Mouse (Mus musculus) limb, embryonic 13.5 days (tissue): ENCODE data around the gene Txk. TPM values are rescaled to one million over a fixed set of nuclear protein-coding genes. Genes with fewer than 3 reads are reported as not detected.

ENCODE experiments used
- ATAC-seq: fragments of 200-750 bp; cut with Nextera tagmentation; 2 replicates; pipeline ENCODE4 v1.8.0; 2017; ENCODE audit warnings: low read depth, moderate number of reproducible peaks, moderate TSS enrichment; ENCODE audit not compliant: low FRiP score
- H3K27ac ChIP-seq: fragments of 300-500 bp; sonication (generic); 2 replicates; pipeline ENCODE4 v1.5.1; 2015; ENCODE audit warnings: inconsistent platforms, mild to moderate bottlenecking, moderate library complexity
- H3K27me3 ChIP-seq: fragments of 300-500 bp; sonication (generic); 2 replicates; pipeline ENCODE4 v1.6.1; 2015; ENCODE audit warnings: mild to moderate bottlenecking, inconsistent platforms
- H3K36me3 ChIP-seq: fragments of 300-500 bp; sonication (generic); 2 replicates; pipeline ENCODE4 v1.6.1; 2015; ENCODE audit warnings: inconsistent platforms, mild to moderate bottlenecking, moderate library complexity
- H3K4me1 ChIP-seq: fragments of 300-500 bp; sonication (generic); 2 replicates; pipeline ENCODE4 v1.6.1; 2015; ENCODE audit warnings: inconsistent platforms
- H3K4me2 ChIP-seq: fragments of 300-500 bp; sonication (generic); replicated peaks from 2 replicates; pipeline ENCODE4 v1.6.1; 2015; ENCODE audit warnings: inconsistent platforms, mild to moderate bottlenecking, moderate library complexity
- H3K4me3 ChIP-seq: fragments of 300-500 bp; sonication (generic); 2 replicates; pipeline ENCODE4 v1.5.1; 2015; ENCODE audit warnings: moderate library complexity, mild to moderate bottlenecking, inconsistent platforms
- H3K9ac ChIP-seq: fragments of 300-500 bp; sonication (generic); 2 replicates; pipeline ENCODE4 v1.6.1; 2015; ENCODE audit warnings: mild to moderate bottlenecking, inconsistent platforms
- H3K9me3 ChIP-seq: fragments of 300-500 bp; sonication (generic); 2 replicates; pipeline ENCODE4 v1.6.1; 2016; ENCODE audit warnings: inconsistent platforms
- WGBS: fragments of 180-500 bp; shearing (Covaris S2); methylation state at CpG from one replicate; pipeline ENCODE4 v1.1.7; 2015; 5-methylcytosine and 5-hydroxymethylcytosine counted together
- polyA plus RNA-seq: library from polyadenylated mRNA; unstranded; fragments of >200 nt; fragmentation: Nextera tagmentation; extraction: Ambion mirVana; gene quantifications from 2 replicates; pipeline ENCODE4 v1.2.1, GENCODE M21; 2015

The Txk gene
- polyA plus RNA-seq, 1 experiment from 2014 or later, result 0.11 TPM

GRCm38 (mm10) chr5:72747384-72747783 is 5.2 kb downstream of the Txk start:
- H3K27ac ChIP-seq, result no peak overlapping the region
- H3K27me3 ChIP-seq, result no peaks in the 10 kb centered on the region
- no peak overlapping the region for H3K4me3 ChIP-seq
- no peak overlapping the region for H3K4me2 ChIP-seq
- no peak overlapping the region for H3K9ac ChIP-seq
- H3K36me3 ChIP-seq, result no peaks in the 10 kb centered on the region
- H3K4me1 ChIP-seq, result no peaks in the 10 kb centered on the region
- no peaks in the 10 kb centered on the region for H3K9me3 ChIP-seq
- ATAC-seq, result no peak
- 58% methylated on average over 4 of the region's 4 CpGs for WGBS

GRCm38 (mm10) chr5:72746461-72746860 is 6.1 kb downstream of the Txk start:
- WGBS, result 70% methylated on average over 4 of the region's 4 CpGs
- Histone ChIP-seq H3K36me3 (no peaks in the 10 kb centered on the region), H3K4me3 (no peak overlapping the region), H3K27me3 (no peaks in the 10 kb centered on the region), H3K9me3 (no peaks in the 10 kb centered on the region), H3K4me1 (no peaks in the 10 kb centered on the region), H3K27ac (no peak overlapping the region), H3K4me2 (no peak overlapping the region), H3K9ac (no peak overlapping the region)
- ATAC-seq, result no peak

GRCm38 (mm10) chr5:72743103-72743502 is 9.5 kb downstream of the Txk start:
- Histone ChIP-seq H3K4me1 (no peaks in the 10 kb centered on the region), H3K9me3 (no peaks in the 10 kb centered on the region), H3K27me3 (no peaks in the 10 kb centered on the region), H3K4me2 (no peak overlapping the region), H3K4me3 (no peak overlapping the region), H3K9ac (no peak overlapping the region), H3K36me3 (no peaks in the 10 kb centered on the region), H3K27ac (no peak overlapping the region)
- WGBS, result 86% methylated on average over 6 of the region's 6 CpGs
- no peak for ATAC-seq

GRCm38 (mm10) chr5:72736868-72737267 is 15.7 kb downstream of the Txk start:
- Histone ChIP-seq H3K27ac (no peak overlapping the region), H3K9me3 (no peaks in the 10 kb centered on the region), H3K9ac (no peak overlapping the region), H3K27me3 (no peaks in the 10 kb centered on the region), H3K36me3 (no peaks in the 10 kb centered on the region), H3K4me3 (no peak overlapping the region), H3K4me1 (no peaks in the 10 kb centered on the region), H3K4me2 (no peak overlapping the region)
- ATAC-seq, result no peak
- 72% methylated on average over 7 of the region's 7 CpGs for WGBS

GRCm38 (mm10) chr5:72736437-72736836 is 16.1 kb downstream of the Txk start:
- Histone ChIP-seq H3K27me3 (no peaks in the 10 kb centered on the region), H3K4me3 (no peak overlapping the region), H3K4me2 (no peak overlapping the region), H3K4me1 (no peaks in the 10 kb centered on the region), H3K36me3 (no peaks in the 10 kb centered on the region), H3K9me3 (no peaks in the 10 kb centered on the region), H3K27ac (no peak overlapping the region), H3K9ac (no peak overlapping the region)
- WGBS, result 80% methylated on average over 8 of the region's 8 CpGs
- ATAC-seq, result no peak

GRCm38 (mm10) chr5:72735763-72736162 is 16.8 kb downstream of the Txk start:
- no peaks in the 10 kb centered on the region for H3K4me1 ChIP-seq
- H3K4me2 ChIP-seq, result no peak overlapping the region
- no peak for ATAC-seq
- no peaks in the 10 kb centered on the region for H3K27me3 ChIP-seq
- no peaks in the 10 kb centered on the region for H3K36me3 ChIP-seq
- H3K4me3 ChIP-seq, result no peak overlapping the region
- H3K9ac ChIP-seq, result no peak overlapping the region
- H3K9me3 ChIP-seq, result no peaks in the 10 kb centered on the region
- H3K27ac ChIP-seq, result no peak overlapping the region
- 69% methylated on average over 7 of the region's 7 CpGs for WGBS

GRCm38 (mm10) chr5:72732885-72733284 is 19.7 kb downstream of the Txk start:
- H3K27ac ChIP-seq, result no peak overlapping the region
- no peaks in the 10 kb centered on the region for H3K9me3 ChIP-seq
- H3K9ac ChIP-seq, result no peak overlapping the region
- no peaks in the 10 kb centered on the region for H3K36me3 ChIP-seq
- no peaks in the 10 kb centered on the region for H3K27me3 ChIP-seq
- H3K4me3 ChIP-seq, result no peak overlapping the region
- H3K4me2 ChIP-seq, result no peak overlapping the region
- H3K4me1 ChIP-seq, result no peaks in the 10 kb centered on the region
- WGBS, result 93% methylated on average over 1 of the region's 1 CpGs
- no peak for ATAC-seq

GRCm38 (mm10) chr5:72725404-72725803 is 27.2 kb downstream of the Txk start:
- Histone ChIP-seq H3K4me2 (no peak overlapping the region), H3K27me3 (no peaks in the 10 kb centered on the region), H3K36me3 (no peaks in the 10 kb centered on the region), H3K4me1 (no peaks in the 10 kb centered on the region), H3K27ac (no peak overlapping the region), H3K4me3 (no peak overlapping the region), H3K9me3 (no peaks in the 10 kb centered on the region), H3K9ac (no peak overlapping the region)
- 84% methylated on average over 3 of the region's 3 CpGs for WGBS
- no peak for ATAC-seq

DNA sequence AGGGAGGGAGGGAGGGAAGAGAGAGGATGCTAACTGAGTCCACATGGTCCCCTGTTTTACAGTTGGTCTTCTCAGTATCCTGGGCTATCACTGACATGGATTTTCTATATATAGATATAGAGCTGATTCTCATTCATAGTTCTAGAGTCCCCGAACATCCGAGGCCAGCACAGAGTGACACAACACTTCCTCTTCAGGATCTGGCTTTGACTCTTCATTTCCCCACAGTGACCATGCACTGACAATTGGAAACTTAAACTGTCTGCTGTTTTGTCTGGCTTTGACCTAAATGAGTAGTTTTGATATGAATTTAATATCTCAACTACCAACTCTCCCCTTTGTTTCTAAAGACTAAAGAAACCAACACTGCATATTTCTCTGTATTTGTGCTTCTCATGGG is 29.1 kb downstream of the Txk start:
- Histone ChIP-seq H3K9me3 (no peaks in the 10 kb centered on the region), H3K9ac (no peak overlapping the region), H3K27ac (no peak overlapping the region), H3K4me3 (no peak overlapping the region), H3K27me3 (no peaks in the 10 kb centered on the region), H3K36me3 (no peaks in the 10 kb centered on the region), H3K4me2 (no peak overlapping the region), H3K4me1 (no peaks in the 10 kb centered on the region)
- WGBS, result 89% methylated on average over 2 of the region's 2 CpGs
- no peak for ATAC-seq

DNA sequence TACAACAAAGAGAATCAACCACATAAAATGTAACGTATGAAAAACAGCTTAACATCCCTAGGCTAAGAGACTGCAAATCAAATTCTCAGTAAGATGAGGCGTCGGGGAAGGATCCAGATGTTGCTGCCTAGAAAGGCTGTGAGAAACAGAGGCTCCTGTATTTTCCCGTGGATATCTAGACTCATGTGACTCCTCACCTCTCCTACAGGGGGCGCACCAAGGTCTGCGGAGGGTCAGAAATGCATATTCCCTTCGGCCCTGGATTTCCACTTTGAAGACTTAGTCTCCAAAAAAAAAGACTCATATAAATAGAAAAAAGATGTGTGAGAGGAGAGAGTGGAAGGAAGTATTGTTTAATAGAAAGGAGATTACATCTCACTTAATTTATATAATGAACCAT is 32.0 kb downstream of the Txk start:
- no peaks in the 10 kb centered on the region for H3K4me1 ChIP-seq
- no peak overlapping the region for H3K4me3 ChIP-seq
- H3K27me3 ChIP-seq, result no peaks in the 10 kb centered on the region
- no peak overlapping the region for H3K4me2 ChIP-seq
- no peaks in the 10 kb centered on the region for H3K36me3 ChIP-seq
- ATAC-seq, result no peak
- no peaks in the 10 kb centered on the region for H3K9me3 ChIP-seq
- H3K9ac ChIP-seq, result no peak overlapping the region
- 56% methylated on average over 7 of the region's 7 CpGs for WGBS
- no peak overlapping the region for H3K27ac ChIP-seq

- no peak for ATAC-seq
- WGBS, result 32% methylated on average over 4 of the region's 4 CpGs
Measured at GRCm38 (mm10) chr5:72710572-72711278, 41.9 kb downstream of the Txk start.

GRCm38 (mm10) chr5:72709976-72710375 is 42.6 kb downstream of the Txk start:
- Histone ChIP-seq H3K9me3 (0 out of 2 replicates have a peak, but pooled peaks cover 4% of the 10 kb centered on the region), H3K36me3 (no peaks in the 10 kb centered on the region), H3K27me3 (no peaks in the 10 kb centered on the region), H3K4me2 (no peak overlapping the region), H3K9ac (no peak overlapping the region), H3K27ac (no peak overlapping the region), H3K4me1 (no peaks in the 10 kb centered on the region), H3K4me3 (no peak overlapping the region)
- WGBS, result 91% methylated on average over 9 of the region's 9 CpGs
- ATAC-seq, result no peak

More at GRCm38 (mm10) chr5:72710572-72711278, 41.9 kb downstream of the Txk start:
- Histone ChIP-seq H3K4me1 (no peaks in the 10 kb centered on the region), H3K27ac (no peak overlapping the region), H3K27me3 (no peaks in the 10 kb centered on the region), H3K9me3 (no peaks in the 10 kb centered on the region), H3K36me3 (no peaks in the 10 kb centered on the region), H3K4me2 (no peak overlapping the region), H3K9ac (no peak overlapping the region), H3K4me3 (no peak overlapping the region)

- no peak overlapping the region for H3K27ac ChIP-seq
- no peak overlapping the region for H3K9ac ChIP-seq
- H3K27me3 ChIP-seq, result no peaks in the 10 kb centered on the region
- ATAC-seq, result no peak
- no peaks in the 10 kb centered on the region for H3K36me3 ChIP-seq
- no peak overlapping the region for H3K4me2 ChIP-seq
- WGBS, result 69% methylated on average over 13 of the region's 13 CpGs
- no peak overlapping the region for H3K4me3 ChIP-seq
- no peaks in the 10 kb centered on the region for H3K4me1 ChIP-seq
- peaks cover 8% of the 10 kb centered on the region; the same call in 1 of the 2 replicates for H3K9me3 ChIP-seq
Measured at GRCm38 (mm10) chr5:72709451-72709850, 43.1 kb downstream of the Txk start.
